Mouse (Mus musculus): ENCODE data around the gene Lsr. TPM values are rescaled to one million over a fixed set of nuclear protein-coding genes. Genes with fewer than 3 reads are reported as not detected.

Gene Lsr
- polyA plus RNA-seq (2016; fragmentation: Nextera tagmentation; extraction: Ambion mirVana): 16.6 and 40.3 TPM in 2 replicates

DNA sequence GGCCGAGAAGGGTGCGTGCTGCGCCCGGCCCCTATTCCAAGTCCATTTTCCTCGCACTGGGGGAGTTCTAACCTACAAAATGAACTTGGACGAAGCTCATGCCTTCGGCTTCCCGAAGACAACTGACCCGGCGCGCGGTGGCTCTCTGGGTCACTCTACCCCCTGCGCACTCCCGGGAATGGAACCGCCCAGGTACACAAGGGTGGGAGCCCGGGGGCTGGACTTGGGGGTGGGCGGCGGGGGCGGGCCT, at the start of gene Lsr:
Gene Lsr (minus strand): TSS at position 214 of the 250 bp plus-strand sequence.
- Histone ChIP-seq H3K9me3 (no peaks in the 10 kb centered on the region), H3K27ac (peak within 1 kb of the TSS; percentile 81), H3K4me1 (peaks cover 12% of the 10 kb centered on the region), H3K4me3 (peak within 1 kb of the TSS; percentile 65), H3K27me3 (ENCODE audit: insufficient read depth, poor library complexity, severe bottlenecking) (peaks cover 22% of the 10 kb centered on the region), H3K36me3 (peaks cover 3% of the 10 kb centered on the region; the same call in 1 of the 2 replicates)
- under 1% methylated on average over 19 of the region's 19 CpGs for WGBS
- no peak for DNase-seq (ENCODE audit: low spot score)

DNA sequence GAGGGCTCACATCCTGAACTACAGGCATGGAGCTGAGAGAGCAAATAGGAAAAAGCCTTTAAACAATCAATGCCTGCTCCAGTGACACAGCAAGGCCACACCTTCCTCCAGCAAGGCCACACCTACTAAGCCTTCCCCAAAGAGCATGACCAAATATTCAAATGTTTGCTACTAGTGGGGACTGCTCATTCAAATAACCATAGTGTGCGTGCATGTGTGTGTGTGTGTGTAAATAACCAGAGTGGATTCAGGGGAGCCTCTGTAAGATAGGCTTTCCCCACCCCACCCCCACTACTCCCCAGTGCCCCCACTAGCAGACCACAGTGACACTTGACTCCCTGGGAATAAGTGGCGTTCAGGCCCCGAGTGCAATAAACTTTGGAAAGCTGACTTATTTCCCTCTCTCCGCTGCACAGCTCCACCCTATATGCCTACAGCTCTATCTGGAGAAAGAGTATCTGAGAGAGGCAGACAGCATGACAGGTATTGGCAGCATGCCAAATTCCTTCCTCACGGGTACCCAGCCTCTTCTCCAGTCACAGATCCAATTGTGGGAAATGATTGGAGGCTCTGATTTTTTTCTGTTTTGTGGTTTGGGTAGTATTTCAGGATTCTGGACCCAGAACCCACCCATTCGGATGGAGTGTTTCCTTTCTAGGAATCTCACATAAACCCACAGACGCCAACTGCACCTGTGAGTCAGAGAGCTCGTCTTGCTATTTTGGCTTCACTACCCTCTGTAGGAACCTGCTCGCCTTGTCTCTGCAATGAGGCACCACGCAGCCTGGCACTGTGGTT, 44.0 kb upstream of the Lsr start:
- H3K9me3 ChIP-seq: no peaks in the 10 kb centered on the region
- H3K27me3 ChIP-seq (ENCODE audit: insufficient read depth, poor library complexity, severe bottlenecking): no peaks in the 10 kb centered on the region
- peaks cover 17% of the 10 kb centered on the region for H3K4me1 ChIP-seq
- DNase-seq (ENCODE audit: low spot score): no peak
- H3K36me3 ChIP-seq: no peaks in the 10 kb centered on the region
- no peak overlapping the region for H3K27ac ChIP-seq
- 48% methylated on average over 10 of the region's 10 CpGs for WGBS
- H3K4me3 ChIP-seq: no peak overlapping the region

DNA sequence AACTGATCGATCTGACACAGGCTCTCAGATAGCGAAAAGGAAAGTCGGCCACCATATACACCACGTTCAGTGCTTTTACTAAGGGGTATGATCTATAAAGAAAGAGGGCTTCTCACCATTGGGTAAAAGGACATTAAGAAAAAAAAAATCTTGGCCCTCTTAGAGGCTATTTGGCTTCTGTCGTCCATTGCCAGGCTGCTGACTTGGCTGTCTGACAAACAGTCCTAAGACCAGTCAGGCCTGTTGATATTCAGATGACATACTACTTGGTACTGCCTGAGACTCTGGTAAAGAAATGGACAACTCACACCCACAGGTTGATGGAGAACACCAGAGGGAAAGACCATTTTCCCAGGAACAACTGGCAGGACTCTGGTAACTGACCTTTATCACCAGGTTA, 39.7 kb upstream of the Lsr start:
- Histone ChIP-seq H3K27me3 (ENCODE audit: insufficient read depth, poor library complexity, severe bottlenecking) (no peaks in the 10 kb centered on the region), H3K4me1 (peaks cover 17% of the 10 kb centered on the region), H3K4me3 (no peak overlapping the region), H3K9me3 (no peaks in the 10 kb centered on the region), H3K27ac (no peak overlapping the region), H3K36me3 (no peaks in the 10 kb centered on the region)
- WGBS: 84% methylated on average over 5 of the region's 5 CpGs
- DNase-seq (ENCODE audit: low spot score): no peak

DNA sequence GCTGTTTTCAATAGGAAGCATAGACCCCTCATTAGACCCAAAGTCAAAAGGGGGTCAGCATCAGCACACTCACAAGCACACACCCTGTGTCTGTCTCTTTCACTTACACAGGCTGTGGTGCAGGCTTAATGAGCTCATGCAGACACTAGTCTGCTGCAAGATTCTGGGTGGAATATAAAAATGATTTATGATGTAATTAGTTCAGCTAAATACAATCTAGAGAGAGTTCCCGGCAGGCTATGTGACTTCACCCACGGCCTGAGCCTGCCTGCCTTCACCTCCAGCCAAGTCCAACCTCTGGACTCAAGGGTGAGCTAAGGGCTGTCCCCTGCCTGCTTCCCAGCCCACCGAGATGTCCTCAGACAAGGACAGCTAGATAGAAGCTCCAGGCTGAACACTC, 35.6 kb upstream of the Lsr start:
- Histone ChIP-seq H3K4me1 (no peaks in the 10 kb centered on the region), H3K4me3 (no peak overlapping the region), H3K27ac (no peak overlapping the region), H3K27me3 (ENCODE audit: insufficient read depth, poor library complexity, severe bottlenecking) (no peaks in the 10 kb centered on the region), H3K36me3 (no peaks in the 10 kb centered on the region), H3K9me3 (no peaks in the 10 kb centered on the region)
- no peak for DNase-seq (ENCODE audit: low spot score)
- 86% methylated on average over 3 of the region's 3 CpGs for WGBS

DNA sequence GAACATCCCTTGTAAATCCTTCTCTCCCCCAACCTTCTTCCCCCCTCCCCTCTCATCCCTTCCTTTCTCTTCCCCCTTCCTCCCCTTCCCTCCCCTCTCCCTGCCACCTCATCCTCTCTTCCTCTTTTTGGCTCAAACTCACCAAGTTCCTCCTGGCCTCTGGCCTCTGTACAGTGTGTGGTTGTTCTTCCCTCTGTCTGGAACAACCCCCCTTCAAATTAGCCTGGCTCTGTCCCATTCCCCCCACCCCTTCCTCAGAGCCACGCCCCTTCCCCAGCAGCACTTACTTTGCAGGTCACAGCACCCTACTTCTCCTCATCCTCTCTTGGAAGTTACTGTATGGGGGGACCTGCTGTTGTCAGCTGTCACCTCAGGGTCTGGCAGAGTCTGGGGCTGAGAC, 34.9 kb upstream of the Lsr start:
- no peaks in the 10 kb centered on the region for H3K36me3 ChIP-seq
- no peak for DNase-seq (ENCODE audit: low spot score)
- 54% methylated on average over 1 of the region's 1 CpGs for WGBS
- H3K4me3 ChIP-seq: no peak overlapping the region
- no peaks in the 10 kb centered on the region for H3K4me1 ChIP-seq
- no peak overlapping the region for H3K27ac ChIP-seq
- no peaks in the 10 kb centered on the region for H3K9me3 ChIP-seq
- no peaks in the 10 kb centered on the region for H3K27me3 ChIP-seq (ENCODE audit: insufficient read depth, poor library complexity, severe bottlenecking)

DNA sequence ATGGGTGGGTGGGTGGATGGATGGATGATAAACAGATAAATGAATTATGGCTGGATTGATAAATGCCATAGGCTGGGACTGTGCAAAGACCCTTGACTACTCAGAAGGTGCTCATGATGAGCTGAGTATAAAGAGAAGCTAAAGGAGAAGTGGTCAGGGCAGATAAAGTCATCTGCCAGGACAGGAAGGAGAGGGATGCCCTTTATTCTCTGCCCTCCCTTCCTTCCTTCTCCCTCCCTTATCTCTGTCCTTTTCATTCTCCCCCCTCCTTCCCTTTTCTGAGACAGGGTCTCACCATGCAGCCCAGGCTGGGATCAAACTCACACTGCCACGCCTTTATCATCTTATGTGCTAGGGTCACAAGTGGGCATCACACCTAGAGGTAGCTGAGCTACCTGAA, 34.5 kb upstream of the Lsr start:
- 64% methylated on average over 1 of the region's 1 CpGs for WGBS
- Histone ChIP-seq H3K27me3 (ENCODE audit: insufficient read depth, poor library complexity, severe bottlenecking) (no peaks in the 10 kb centered on the region), H3K27ac (no peak overlapping the region), H3K36me3 (no peaks in the 10 kb centered on the region), H3K4me1 (no peaks in the 10 kb centered on the region), H3K4me3 (no peak overlapping the region), H3K9me3 (no peaks in the 10 kb centered on the region)
- DNase-seq (ENCODE audit: low spot score): no peak

DNA sequence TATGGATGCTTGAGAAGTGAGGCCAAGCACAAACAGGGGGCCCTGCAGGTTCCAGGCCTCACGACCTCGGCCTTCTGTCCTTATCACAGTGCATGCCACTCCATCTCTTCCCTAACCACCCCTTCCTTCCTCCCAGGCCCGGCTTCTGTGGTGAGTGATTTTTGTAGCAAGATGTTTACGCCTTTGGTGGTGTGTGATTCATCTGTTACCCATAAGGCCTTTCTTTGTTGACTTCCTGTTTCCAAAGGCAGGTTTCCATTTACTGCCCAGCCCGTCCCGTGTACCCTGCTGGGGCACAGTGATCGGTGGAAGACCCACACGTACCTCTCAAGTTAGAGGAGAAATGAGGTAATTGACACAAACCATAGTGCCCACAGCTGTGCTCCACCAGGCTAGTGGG, 29.4 kb upstream of the Lsr start:
- Histone ChIP-seq H3K9me3 (no peaks in the 10 kb centered on the region), H3K27me3 (ENCODE audit: insufficient read depth, poor library complexity, severe bottlenecking) (no peaks in the 10 kb centered on the region), H3K4me3 (no peak overlapping the region), H3K36me3 (no peaks in the 10 kb centered on the region), H3K27ac (no peak overlapping the region), H3K4me1 (peaks cover 11% of the 10 kb centered on the region)
- no peak for DNase-seq (ENCODE audit: low spot score)
- WGBS: 55% methylated on average over 8 of the region's 8 CpGs

DNA sequence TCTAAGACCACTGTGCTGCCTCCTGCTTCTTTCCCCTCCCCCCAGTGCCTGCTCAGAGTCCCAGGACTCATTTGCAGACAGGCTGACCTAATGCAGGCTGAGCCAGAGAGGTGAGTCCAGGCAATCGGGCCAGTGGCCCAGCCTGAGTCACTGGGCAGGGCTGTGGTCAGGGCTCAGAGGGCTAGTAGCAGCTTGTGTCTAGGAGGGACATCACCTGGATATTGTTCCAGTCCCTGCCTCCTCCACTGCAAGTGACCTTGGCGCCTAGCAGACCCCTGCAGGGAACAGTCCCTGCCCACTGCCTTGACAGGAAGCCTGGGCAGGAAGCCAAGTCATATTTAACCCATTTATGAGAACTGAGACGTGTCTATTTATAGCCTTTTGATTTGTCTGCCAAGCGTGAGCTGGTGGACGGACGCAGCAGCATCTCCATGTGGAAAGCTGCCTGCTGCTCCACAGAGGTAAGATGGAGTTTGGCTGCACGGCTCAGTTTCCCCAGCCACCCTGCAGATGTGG, 27.3 kb upstream of the Lsr start:
- peak overlapping the region; percentile 24; the same call in 1 of the 2 replicates for H3K4me3 ChIP-seq
- peaks cover 4% of the 10 kb centered on the region; the same call in 1 of the 2 replicates for H3K9me3 ChIP-seq
- 24% methylated on average over 7 of the region's 7 CpGs for WGBS
- H3K27ac ChIP-seq: peak overlapping the region; percentile 80; the same call in 1 of the 2 replicates
- no peak for DNase-seq (ENCODE audit: low spot score)
- no peaks in the 10 kb centered on the region for H3K36me3 ChIP-seq
- peaks cover 11% of the 10 kb centered on the region for H3K4me1 ChIP-seq
- no peaks in the 10 kb centered on the region for H3K27me3 ChIP-seq (ENCODE audit: insufficient read depth, poor library complexity, severe bottlenecking)

DNA sequence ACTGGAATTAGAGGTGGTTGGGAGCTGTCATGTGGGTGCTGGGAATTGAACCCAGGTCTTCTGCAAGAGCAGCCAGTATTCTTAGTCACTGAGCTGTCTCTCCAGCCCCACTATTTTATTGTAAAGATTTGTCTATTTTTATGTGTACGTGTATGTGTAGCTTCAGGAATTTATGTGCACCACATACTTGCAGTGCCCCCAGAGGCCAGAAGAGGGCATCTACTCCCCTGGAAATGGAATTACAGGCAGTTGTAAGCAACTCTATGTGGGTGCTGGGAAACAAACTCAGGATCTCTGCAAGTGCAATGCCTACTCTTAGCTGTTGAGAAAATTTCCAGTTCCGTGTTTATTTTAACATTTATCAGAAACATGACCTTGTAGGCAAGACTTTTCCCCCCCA, 23.2 kb upstream of the Lsr start:
- no peak overlapping the region for H3K4me3 ChIP-seq
- 92% methylated on average over 2 of the region's 2 CpGs for WGBS

DNA sequence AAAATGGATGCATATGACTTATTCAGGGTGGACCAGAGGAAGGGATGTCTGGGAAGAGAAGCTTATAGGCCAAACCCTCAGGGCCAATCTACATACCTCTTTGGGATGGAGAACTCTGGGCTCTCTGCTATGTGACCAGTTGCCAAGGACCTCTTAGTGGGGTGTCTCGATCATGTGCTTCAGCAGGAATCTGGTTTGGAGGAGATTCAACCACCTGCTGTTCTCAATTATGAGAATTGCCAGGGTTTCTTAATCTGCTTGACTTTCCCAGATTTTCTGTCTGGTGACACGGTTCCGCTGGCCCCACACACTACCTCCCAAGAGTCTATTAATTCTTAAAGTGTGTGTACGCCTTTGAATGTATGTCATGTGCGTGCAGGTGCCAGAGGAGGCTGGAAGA, 20.7 kb upstream of the Lsr start:
- peaks cover 4% of the 10 kb centered on the region; the same call in 1 of the 2 replicates for H3K9me3 ChIP-seq
- H3K27ac ChIP-seq: no peak overlapping the region
- no peak for DNase-seq (ENCODE audit: low spot score)
- peaks cover 9% of the 10 kb centered on the region for H3K4me1 ChIP-seq
- H3K4me3 ChIP-seq: no peak overlapping the region
- WGBS: 87% methylated on average over 5 of the region's 5 CpGs
- no peaks in the 10 kb centered on the region for H3K27me3 ChIP-seq (ENCODE audit: insufficient read depth, poor library complexity, severe bottlenecking)
- no peaks in the 10 kb centered on the region for H3K36me3 ChIP-seq

More for the DNA sequence above, 23.2 kb upstream of the Lsr start:
- Histone ChIP-seq H3K36me3 (no peaks in the 10 kb centered on the region), H3K27ac (no peak overlapping the region), H3K4me1 (peaks cover 21% of the 10 kb centered on the region), H3K9me3 (peaks cover 4% of the 10 kb centered on the region; the same call in 1 of the 2 replicates), H3K27me3 (ENCODE audit: insufficient read depth, poor library complexity, severe bottlenecking) (no peaks in the 10 kb centered on the region)
- no peak for DNase-seq (ENCODE audit: low spot score)

DNA sequence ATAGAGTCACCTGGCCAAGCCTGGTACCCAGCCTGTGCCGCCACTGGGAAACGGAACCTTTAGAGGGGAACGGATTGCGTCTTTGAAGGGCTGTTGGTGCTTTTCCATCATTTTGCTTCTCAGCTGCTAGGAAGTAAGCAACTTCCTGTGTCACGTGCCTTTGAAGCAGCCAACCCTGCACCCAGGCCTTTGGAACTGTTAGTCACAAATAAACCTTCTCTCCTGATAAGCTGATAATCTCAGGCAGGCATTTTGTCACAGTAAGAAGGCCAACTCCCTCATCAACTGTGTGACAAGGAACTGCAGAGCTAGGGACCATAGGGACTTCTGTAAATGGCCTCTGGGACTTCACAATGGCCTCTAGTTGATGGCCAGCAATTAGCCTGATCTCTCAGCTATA, 18.9 kb upstream of the Lsr start:
- peaks cover 9% of the 10 kb centered on the region for H3K4me1 ChIP-seq
- WGBS: 61% methylated on average over 5 of the region's 5 CpGs
- no peak for DNase-seq (ENCODE audit: low spot score)
- no peak overlapping the region for H3K27ac ChIP-seq
- no peak overlapping the region for H3K4me3 ChIP-seq
- no peaks in the 10 kb centered on the region for H3K27me3 ChIP-seq (ENCODE audit: insufficient read depth, poor library complexity, severe bottlenecking)
- peaks cover 4% of the 10 kb centered on the region; the same call in 1 of the 2 replicates for H3K9me3 ChIP-seq
- no peaks in the 10 kb centered on the region for H3K36me3 ChIP-seq

DNA sequence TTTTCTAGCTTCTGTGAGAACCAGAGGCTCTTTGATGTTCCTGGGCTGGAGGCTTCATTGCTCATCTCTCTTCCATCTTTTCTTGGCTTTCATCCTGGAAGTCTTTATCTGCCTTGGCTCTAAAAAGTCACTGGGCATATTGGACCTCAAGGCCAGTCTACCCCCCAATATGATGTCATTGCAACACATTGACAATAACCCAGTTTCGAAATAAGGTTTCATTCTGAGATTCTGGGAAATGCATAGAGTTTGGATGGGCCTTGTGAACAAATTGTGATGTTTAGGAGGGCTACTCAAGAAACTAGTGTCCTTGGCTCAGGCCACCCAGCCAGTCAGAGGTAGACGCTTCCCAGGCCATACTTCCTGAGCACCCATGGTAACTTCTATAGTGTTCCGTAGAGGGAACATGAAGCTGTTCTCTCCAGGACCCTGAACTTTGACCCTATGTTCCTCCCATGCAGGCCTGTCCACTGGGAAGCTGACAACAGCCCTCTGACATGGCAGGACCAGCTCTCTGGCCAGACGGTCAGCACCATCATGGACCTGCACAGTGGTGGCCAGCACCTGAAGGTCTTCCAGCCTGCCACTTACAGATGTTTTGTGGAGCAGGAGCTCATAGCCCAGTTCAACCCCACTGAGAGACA, 15.4 kb upstream of the Lsr start:
- H3K36me3 ChIP-seq: no peaks in the 10 kb centered on the region
- DNase-seq (ENCODE audit: low spot score): no peak
- no peak overlapping the region for H3K27ac ChIP-seq
- H3K4me3 ChIP-seq: no peak overlapping the region
- no peaks in the 10 kb centered on the region for H3K9me3 ChIP-seq
- peaks cover 9% of the 10 kb centered on the region for H3K4me1 ChIP-seq
- WGBS: 85% methylated on average over 4 of the region's 4 CpGs
- H3K27me3 ChIP-seq (ENCODE audit: insufficient read depth, poor library complexity, severe bottlenecking): no peaks in the 10 kb centered on the region

DNA sequence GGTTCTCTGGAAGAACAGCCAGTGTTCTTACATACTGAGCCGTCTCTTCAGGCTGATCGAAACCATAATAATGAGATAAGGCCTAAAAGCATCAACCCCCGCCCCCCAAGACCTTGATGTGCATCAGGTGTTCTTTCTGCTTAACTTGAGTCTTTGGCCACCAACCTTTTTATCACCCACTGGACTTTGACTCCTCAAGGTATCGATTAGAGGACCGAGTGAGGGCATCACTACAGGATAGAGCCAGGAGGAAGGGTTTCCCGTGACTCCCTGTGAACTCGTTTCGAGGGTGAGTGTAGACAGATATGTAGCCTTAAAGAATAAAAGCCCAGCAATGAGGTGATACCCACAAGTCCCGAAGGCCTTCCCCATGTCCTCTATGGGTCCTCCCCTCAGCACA, 12.1 kb upstream of the Lsr start:
- H3K9me3 ChIP-seq: no peaks in the 10 kb centered on the region
- WGBS: 80% methylated on average over 9 of the region's 9 CpGs
- no peak for DNase-seq (ENCODE audit: low spot score)
- no peak overlapping the region for H3K4me3 ChIP-seq
- H3K27ac ChIP-seq: no peak overlapping the region
- H3K27me3 ChIP-seq (ENCODE audit: insufficient read depth, poor library complexity, severe bottlenecking): no peaks in the 10 kb centered on the region
- H3K36me3 ChIP-seq: no peaks in the 10 kb centered on the region
- H3K4me1 ChIP-seq: no peaks in the 10 kb centered on the region
